Mouse (Mus musculus) C2C12 (cell line): ENCODE results near the gene Hoxc9. TPM values are rescaled to one million over a fixed set of nuclear protein-coding genes. Genes with fewer than 3 reads are reported as not detected.

Source experiments
- H3K27me3 ChIP-seq: one replicate; pipeline ENCODE4 v1.6.1; 2011; ENCODE audit not compliant: control insufficient read depth, insufficient read depth, insufficient read length
- H3K36me3 ChIP-seq: one replicate; pipeline ENCODE4 v1.6.1; 2011; ENCODE audit not compliant: control insufficient read depth, insufficient read depth
- H3K4me3 ChIP-seq: one replicate; pipeline ENCODE4 v1.5.1; 2011; ENCODE audit warnings: mild to moderate bottlenecking, control low read depth; ENCODE audit not compliant: poor library complexity, insufficient read depth, severe bottlenecking
- H3K79me2 ChIP-seq: one replicate; pipeline ENCODE4 v1.6.1; 2011; ENCODE audit not compliant: control insufficient read depth, insufficient read depth
- H3K79me3 ChIP-seq: one replicate; pipeline ENCODE4 v1.6.1; 2011; ENCODE audit warnings: low read depth, control low read depth
- H3ac ChIP-seq: one replicate; pipeline ENCODE3; 2011; ENCODE audit warnings: low read depth; ENCODE audit not compliant: control insufficient read depth, insufficient read length
- CEBPB ChIP-seq: IDR thresholded peaks from one replicate; pipeline ENCODE4 v1.6.1; 2011; ENCODE audit warnings: low read depth, mild to moderate bottlenecking, control low read depth, moderate library complexity
- CTCF ChIP-seq: IDR thresholded peaks from one replicate; pipeline ENCODE4 v1.5.1; 2011; ENCODE audit not compliant: control insufficient read depth, insufficient read depth, insufficient read length
- FOSL1 ChIP-seq: IDR thresholded peaks from one replicate; pipeline ENCODE4 v1.8.0; 2011; ENCODE audit warnings: mild to moderate bottlenecking, low read length; ENCODE audit not compliant: poor library complexity, insufficient read depth, severe bottlenecking
- MAX ChIP-seq: IDR thresholded peaks from one replicate; pipeline ENCODE4 v1.6.1; 2011; ENCODE audit warnings: mild to moderate bottlenecking, control low read depth
- MYOD1 ChIP-seq: IDR thresholded peaks from one replicate; pipeline ENCODE4 v1.6.1; 2011; ENCODE audit warnings: low read depth; ENCODE audit not compliant: control insufficient read depth, insufficient read length
- MYOG ChIP-seq: IDR thresholded peaks from one replicate; pipeline ENCODE4 v1.6.1; 2011; ENCODE audit not compliant: control insufficient read depth, insufficient read length; ENCODE audit errors: extremely low read depth
- USF1 ChIP-seq: IDR thresholded peaks from one replicate; pipeline ENCODE4 v1.6.1; 2011; ENCODE audit warnings: low read depth, mild to moderate bottlenecking, control low read depth, moderate library complexity
- polyA plus RNA-seq: library from polyadenylated mRNA; unstranded; fragments of >200 nt; fragmentation: generic; extraction: Trizol; gene quantifications from one replicate; pipeline ENCODE4 v1.2.1, GENCODE M21; 2012; ENCODE audit warnings: missing spikeins

Gene Hoxc9
- polyA plus RNA-seq, 1 experiment = 9.4 TPM

DNA sequence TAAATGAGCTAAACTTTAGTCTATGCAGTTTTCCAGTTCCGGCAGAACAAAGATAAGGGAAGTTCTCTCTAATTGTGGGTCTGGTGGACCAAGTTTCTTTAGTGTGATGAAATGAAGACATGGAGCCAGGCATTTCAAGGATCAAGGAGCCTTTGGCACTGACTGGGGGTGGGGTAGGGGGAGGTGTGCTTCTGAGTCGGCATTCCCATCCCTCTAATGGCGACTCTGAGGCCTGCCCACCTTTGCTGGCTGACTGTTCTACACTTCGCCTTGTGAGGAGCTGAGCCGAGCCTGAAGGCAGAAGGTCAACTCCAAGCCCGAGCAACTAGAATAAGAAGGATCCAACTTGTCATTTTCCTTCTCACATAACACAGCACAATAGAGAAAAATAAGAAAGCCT is 14.5 kb upstream of the Hoxc9 start:
- Histone ChIP-seq H3ac (peak overlapping the region; percentile 66), H3K27me3 (no peaks in the 10 kb centered on the region), H3K79me3 (peaks cover 72% of the 10 kb centered on the region), H3K36me3 (peaks cover 7% of the 10 kb centered on the region), H3K4me3 (peak overlapping the region; percentile 15), H3K79me2 (peaks cover 99% of the 10 kb centered on the region)
- TF ChIP-seq USF1 = no peak
- TF ChIP-seq FOSL1 = no peak
- no peak for TF ChIP-seq CTCF
- TF ChIP-seq MAX = peak; percentile 36
- TF ChIP-seq MYOD1 = no peak

DNA sequence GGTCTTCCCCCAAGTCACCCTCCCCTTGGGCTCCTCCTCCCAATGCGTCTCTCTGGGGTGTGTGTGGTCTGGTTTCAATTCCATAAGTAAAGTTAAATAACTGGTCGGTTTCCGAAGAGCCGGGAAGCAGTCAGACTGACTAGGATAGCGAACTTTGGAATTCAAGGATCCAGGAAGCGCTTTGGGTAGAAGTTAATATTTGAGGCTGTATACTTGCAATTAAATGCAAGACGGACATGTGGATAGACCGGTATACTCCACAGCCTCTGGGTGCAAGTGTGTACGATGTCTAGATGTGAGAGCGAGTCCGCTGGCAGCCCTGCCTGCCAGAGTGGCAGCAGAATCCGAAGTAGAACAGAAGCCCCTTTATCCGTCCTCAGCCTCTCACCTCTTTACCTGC is 13.7 kb upstream of the Hoxc9 start:
- peaks cover 72% of the 10 kb centered on the region for H3K79me3 ChIP-seq
- no peak for TF ChIP-seq MYOG
- no peak for TF ChIP-seq MYOD1
- TF ChIP-seq FOSL1 = no peak
- no peak for TF ChIP-seq CEBPB
- no peak for TF ChIP-seq USF1
- no peak for TF ChIP-seq CTCF
- TF ChIP-seq MAX = no peak
- H3K4me3 ChIP-seq = peak overlapping the region; percentile 71
- H3K27me3 ChIP-seq = no peaks in the 10 kb centered on the region
- peaks cover 2% of the 10 kb centered on the region for H3K36me3 ChIP-seq
- H3K79me2 ChIP-seq = peaks cover 99% of the 10 kb centered on the region
- peak overlapping the region; percentile 66 for H3ac ChIP-seq

DNA sequence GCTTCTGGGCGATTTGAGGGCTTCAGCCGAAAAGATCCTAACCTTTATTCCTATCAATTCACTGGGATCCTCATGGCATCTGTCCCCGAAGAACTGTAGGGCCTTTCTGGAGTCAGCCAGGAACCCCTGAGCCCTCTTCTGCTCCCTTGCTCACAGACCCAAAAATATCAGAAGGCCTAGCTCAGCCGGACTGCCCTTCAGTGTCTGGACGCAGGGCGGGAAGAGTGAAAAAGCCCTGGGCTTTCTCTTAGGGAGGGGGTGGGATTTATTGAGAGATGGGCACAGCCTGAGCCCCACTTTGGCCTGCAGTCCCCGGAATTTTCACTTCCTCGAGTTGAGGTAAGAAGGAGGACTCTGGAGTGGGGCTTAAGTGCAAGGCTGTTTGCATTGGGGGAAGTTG is 13.0 kb upstream of the Hoxc9 start:
- Histone ChIP-seq H3K27me3 (no peaks in the 10 kb centered on the region), H3ac (peak overlapping the region; percentile 70), H3K4me3 (peak overlapping the region; percentile 71), H3K36me3 (no peaks in the 10 kb centered on the region), H3K79me3 (peaks cover 71% of the 10 kb centered on the region), H3K79me2 (peaks cover 99% of the 10 kb centered on the region)
- TF ChIP-seq FOSL1 (no peak), MYOD1 (no peak), USF1 (no peak), MYOG (no peak), CTCF (no peak), MAX (no peak), CEBPB (no peak)

DNA sequence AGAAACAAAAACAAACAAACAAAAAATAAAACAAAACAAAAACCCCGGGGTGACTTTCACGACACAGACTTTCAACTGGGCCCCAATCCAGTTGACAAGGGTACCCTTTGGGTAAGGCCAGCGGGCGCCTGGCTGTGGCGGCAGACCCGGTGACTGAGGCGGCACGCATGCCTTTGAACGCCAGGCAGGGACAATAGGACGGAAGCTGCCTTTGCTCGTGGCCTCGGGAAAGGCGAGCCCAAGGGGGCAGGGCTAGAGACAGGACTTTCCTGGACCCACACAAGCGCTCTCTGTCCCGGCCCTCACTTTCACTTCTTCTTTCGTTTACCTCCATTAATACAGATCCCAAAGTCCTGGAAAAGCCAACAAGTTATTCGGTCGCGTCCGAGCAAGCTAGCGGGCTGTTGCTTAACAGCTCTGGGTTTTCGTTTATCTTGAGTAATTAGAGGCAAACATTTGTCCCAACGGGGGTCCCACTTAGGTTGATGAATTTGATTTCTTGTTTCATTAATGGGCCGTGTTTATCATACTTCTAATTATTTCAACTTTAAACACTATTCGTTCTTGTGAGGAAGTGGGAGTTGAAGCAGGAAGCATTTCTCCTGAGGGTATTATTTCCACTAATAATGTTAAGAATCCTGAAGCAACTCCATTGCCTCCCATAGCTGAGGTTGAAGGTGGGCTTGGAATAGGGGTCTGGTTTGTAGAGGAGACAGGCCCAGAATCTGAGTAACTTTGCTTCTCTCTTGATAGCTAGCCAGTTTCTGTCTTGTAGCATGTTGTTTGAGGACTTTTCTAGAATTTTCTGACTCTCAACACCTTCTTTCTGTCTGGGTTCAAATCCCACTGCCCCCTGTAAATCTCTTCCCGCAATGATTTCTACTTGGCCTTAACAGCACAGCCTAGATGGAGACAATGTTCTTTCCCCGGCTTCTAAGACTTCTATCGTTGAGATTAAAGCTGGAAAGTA is 12.3 kb upstream of the Hoxc9 start:
- peak overlapping the region; percentile 71 for H3K4me3 ChIP-seq
- no peaks in the 10 kb centered on the region for H3K36me3 ChIP-seq
- H3ac ChIP-seq = peak overlapping the region; percentile 67
- H3K79me3 ChIP-seq = peaks cover 72% of the 10 kb centered on the region
- H3K27me3 ChIP-seq = no peaks in the 10 kb centered on the region
- no peak for TF ChIP-seq CEBPB
- no peak for TF ChIP-seq USF1
- no peak for TF ChIP-seq FOSL1
- TF ChIP-seq CTCF = no peak
- no peak for TF ChIP-seq MYOG
- TF ChIP-seq MAX = peak; percentile 93
- H3K79me2 ChIP-seq = peaks cover 99% of the 10 kb centered on the region

DNA sequence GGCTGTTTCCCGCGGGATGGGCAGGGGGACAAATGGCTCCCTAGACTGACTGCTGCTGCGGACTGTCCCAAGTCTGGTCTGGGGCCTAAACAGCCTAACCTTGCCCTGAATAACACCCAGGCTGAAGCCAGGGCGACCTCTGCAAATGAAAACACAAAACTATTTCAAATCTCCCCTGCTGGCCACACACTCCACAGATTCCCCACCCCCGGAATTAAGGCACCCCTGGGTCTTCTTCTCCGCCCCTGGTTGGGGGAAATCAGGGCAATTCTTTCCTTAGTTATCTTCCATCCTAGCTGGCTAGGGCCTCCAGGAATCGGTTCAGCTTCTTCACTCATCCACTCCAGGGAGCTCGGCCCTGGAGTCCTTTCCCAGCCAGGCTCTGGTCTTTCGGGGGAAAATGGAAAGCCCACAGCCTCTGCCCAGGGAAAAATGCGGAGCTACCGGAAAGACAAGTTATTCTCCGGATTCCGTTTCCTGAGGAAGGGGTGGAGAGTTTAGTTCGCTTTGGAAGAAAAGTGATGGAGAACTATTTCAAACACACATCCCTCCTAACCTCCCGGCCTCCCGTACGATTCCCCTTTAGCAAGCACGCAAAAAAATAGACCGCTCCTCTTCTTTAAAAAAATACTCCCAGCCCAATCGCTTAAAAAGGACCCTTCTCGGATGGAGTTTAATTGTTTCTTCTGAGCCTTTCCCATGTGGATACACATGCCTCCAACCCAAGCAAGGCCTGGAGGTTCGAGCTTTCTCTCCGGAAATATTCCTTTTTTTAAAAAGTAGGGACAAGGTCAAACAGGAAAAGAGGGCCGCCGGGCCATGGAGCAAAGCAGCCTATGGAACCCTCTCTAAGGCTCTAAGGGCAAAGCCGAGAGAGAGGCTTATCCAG is 11.0 kb upstream of the Hoxc9 start:
- no peaks in the 10 kb centered on the region for H3K36me3 ChIP-seq
- TF ChIP-seq MAX (no peak), MYOG (no peak), CEBPB (no peak), USF1 (no peak)
- H3K4me3 ChIP-seq = peak overlapping the region; percentile 71
- H3K27me3 ChIP-seq = no peaks in the 10 kb centered on the region
- H3ac ChIP-seq = peak overlapping the region; percentile 61
- peaks cover 76% of the 10 kb centered on the region for H3K79me3 ChIP-seq
- peaks cover 99% of the 10 kb centered on the region for H3K79me2 ChIP-seq
